Mouse (Mus musculus) liver, embryonic 13.5 days (tissue): ENCODE data around the gene Rbfox2. TPM values are rescaled to one million over a fixed set of nuclear protein-coding genes. Genes with fewer than 3 reads are reported as not detected.

ENCODE experiments used
- ATAC-seq: fragments of 200-750 bp; cut with Nextera tagmentation; 2 replicates; pipeline ENCODE4 v1.8.0; 2017; ENCODE audit warnings: low read depth, mild to moderate bottlenecking, moderate number of reproducible peaks, moderate library complexity
- DNase-seq: peaks from one replicate; pipeline ENCODE4 v3.0.0; 2022
- H3K27ac ChIP-seq: fragments of 300-500 bp; sonication (generic); 2 replicates; pipeline ENCODE4 v1.5.1; 2015; ENCODE audit warnings: moderate library complexity, mild to moderate bottlenecking, inconsistent platforms
- H3K27me3 ChIP-seq: fragments of 300-500 bp; sonication (generic); 2 replicates; pipeline ENCODE4 v1.6.1; 2015; ENCODE audit warnings: mild to moderate bottlenecking, inconsistent platforms
- H3K36me3 ChIP-seq: fragments of 300-500 bp; sonication (generic); 2 replicates; pipeline ENCODE4 v1.6.1; 2015; ENCODE audit warnings: mild to moderate bottlenecking, inconsistent platforms
- H3K4me1 ChIP-seq: fragments of 300-500 bp; sonication (generic); replicated peaks from 2 replicates; pipeline ENCODE4 v1.6.1; 2015; ENCODE audit warnings: inconsistent platforms
- H3K4me2 ChIP-seq: fragments of 300-500 bp; sonication (generic); 2 replicates; pipeline ENCODE4 v1.6.1; 2015; ENCODE audit warnings: inconsistent platforms, mild to moderate bottlenecking, moderate library complexity
- H3K4me3 ChIP-seq: fragments of 300-500 bp; sonication (generic); replicated peaks from 2 replicates; pipeline ENCODE4 v1.5.1; 2015; ENCODE audit warnings: mild to moderate bottlenecking, inconsistent platforms
- H3K9ac ChIP-seq: fragments of 300-500 bp; sonication (generic); 2 replicates; pipeline ENCODE4 v1.6.1; 2015; ENCODE audit warnings: mild to moderate bottlenecking, inconsistent platforms
- H3K9me3 ChIP-seq: fragments of 300-500 bp; sonication (generic); replicated peaks from 2 replicates; pipeline ENCODE4 v1.6.1; 2016; ENCODE audit warnings: inconsistent platforms
- WGBS: fragments of 180-500 bp; shearing (Covaris S2); methylation state at CpG from one replicate; pipeline ENCODE4 v1.1.7; 2015; ENCODE audit not compliant: insufficient replicate concordance; 5-methylcytosine and 5-hydroxymethylcytosine counted together
- polyA plus RNA-seq: library from polyadenylated mRNA; unstranded; fragments of >200 nt; fragmentation: Nextera tagmentation; extraction: Ambion mirVana; gene quantifications from 2 replicates; pipeline ENCODE4 v1.2.1, GENCODE M21; 2015

The Rbfox2 gene
- polyA plus RNA-seq, 1 experiment from 2014 or later, result 6.7 TPM

DNA sequence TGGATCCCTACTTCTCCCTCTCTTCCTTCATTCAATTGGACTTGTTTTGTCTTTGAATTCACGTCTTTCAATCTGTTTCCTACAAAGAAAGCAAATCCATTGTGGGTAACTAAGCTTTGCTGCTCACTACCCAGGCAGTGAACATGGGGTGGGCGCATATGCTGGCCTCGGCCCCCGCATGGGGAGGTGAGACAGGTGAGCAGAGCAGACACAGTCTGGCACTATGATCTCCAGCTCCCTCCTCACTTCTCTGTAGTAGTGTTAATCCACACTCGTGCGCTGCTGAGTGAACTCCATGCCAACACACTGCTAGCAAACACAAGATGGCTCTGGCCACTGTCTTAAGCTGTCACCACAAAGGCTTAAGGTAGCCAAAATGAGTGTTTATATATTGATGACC lies 209.4 kb downstream of the Rbfox2 start:
- peaks cover 11% of the 10 kb centered on the region for H3K36me3 ChIP-seq
- H3K4me3 ChIP-seq, result no peak overlapping the region
- DNase-seq, result no peak
- 73% methylated on average over 6 of the region's 6 CpGs for WGBS
- no peak for ATAC-seq
- H3K4me2 ChIP-seq, result no peak overlapping the region
- H3K9me3 ChIP-seq, result no peaks in the 10 kb centered on the region
- H3K9ac ChIP-seq, result no peak overlapping the region
- no peaks in the 10 kb centered on the region for H3K27me3 ChIP-seq
- no peaks in the 10 kb centered on the region for H3K4me1 ChIP-seq
- H3K27ac ChIP-seq, result no peak overlapping the region

GRCm38 (mm10) chr15:77095216-77095615 lies 211.6 kb downstream of the Rbfox2 start:
- Histone ChIP-seq H3K9me3 (no peaks in the 10 kb centered on the region), H3K27me3 (no peaks in the 10 kb centered on the region), H3K27ac (no peak overlapping the region), H3K4me1 (no peaks in the 10 kb centered on the region), H3K9ac (no peak overlapping the region), H3K36me3 (peaks cover 10% of the 10 kb centered on the region), H3K4me2 (no peak overlapping the region), H3K4me3 (no peak overlapping the region)
- 83% methylated on average over 1 of the region's 1 CpGs for WGBS
- ATAC-seq, result no peak
- no peak for DNase-seq

- Histone ChIP-seq H3K4me3 (no peak overlapping the region), H3K9me3 (no peaks in the 10 kb centered on the region), H3K27ac (no peak overlapping the region), H3K36me3 (peaks cover 10% of the 10 kb centered on the region), H3K4me1 (no peaks in the 10 kb centered on the region), H3K9ac (no peak overlapping the region), H3K4me2 (no peak overlapping the region), H3K27me3 (no peaks in the 10 kb centered on the region)
- WGBS, result 80% methylated on average over 13 of the region's 13 CpGs
- ATAC-seq, result no peak
- no peak for DNase-seq
Measured at GRCm38 (mm10) chr15:77094431-77094830, 212.4 kb downstream of the Rbfox2 start.

GRCm38 (mm10) chr15:77091394-77091793 lies 215.4 kb downstream of the Rbfox2 start:
- H3K4me2 ChIP-seq, result no peak overlapping the region
- H3K27me3 ChIP-seq, result no peaks in the 10 kb centered on the region
- DNase-seq (no peak), ATAC-seq (no peak)
- no peak overlapping the region for H3K27ac ChIP-seq
- H3K9me3 ChIP-seq, result no peaks in the 10 kb centered on the region
- WGBS, result 64% methylated on average over 4 of the region's 4 CpGs
- no peak overlapping the region for H3K4me3 ChIP-seq
- peaks cover 6% of the 10 kb centered on the region for H3K36me3 ChIP-seq
- H3K4me1 ChIP-seq, result no peaks in the 10 kb centered on the region
- no peak overlapping the region for H3K9ac ChIP-seq

DNA sequence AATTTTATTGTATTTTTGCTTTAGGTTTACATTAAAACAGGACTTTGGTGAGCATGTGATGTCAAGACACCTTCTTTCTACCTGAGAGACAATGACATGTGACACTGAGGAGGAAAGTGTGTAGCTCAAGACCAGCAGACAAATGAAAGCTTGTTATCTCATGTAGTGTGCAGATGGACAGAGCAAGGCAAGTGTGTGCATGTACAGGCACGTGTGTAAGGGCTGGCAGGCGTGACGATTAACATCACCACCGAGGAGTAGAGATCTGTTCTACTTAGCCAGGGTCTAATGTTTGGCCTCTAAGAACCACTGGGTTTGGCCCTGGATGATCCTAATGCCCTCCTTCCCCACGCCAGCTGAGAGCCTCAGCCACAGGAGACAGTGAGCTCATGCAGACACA lies 216.3 kb downstream of the Rbfox2 start:
- Histone ChIP-seq H3K36me3 (peaks cover 10% of the 10 kb centered on the region), H3K4me3 (no peak overlapping the region), H3K27ac (no peak overlapping the region), H3K9ac (no peak overlapping the region), H3K9me3 (no peaks in the 10 kb centered on the region), H3K27me3 (no peaks in the 10 kb centered on the region), H3K4me2 (no peak overlapping the region), H3K4me1 (no peaks in the 10 kb centered on the region)
- ATAC-seq (no peak), DNase-seq (no peak)
- WGBS, result 56% methylated on average over 5 of the region's 5 CpGs

- WGBS, result 68% methylated on average over 11 of the region's 11 CpGs
- Histone ChIP-seq H3K4me2 (no peak overlapping the region), H3K27ac (no peak overlapping the region), H3K9ac (no peak overlapping the region), H3K36me3 (peaks cover 10% of the 10 kb centered on the region), H3K4me3 (no peak overlapping the region), H3K9me3 (no peaks in the 10 kb centered on the region), H3K27me3 (no peaks in the 10 kb centered on the region), H3K4me1 (no peaks in the 10 kb centered on the region)
- ATAC-seq, result no peak
- no peak for DNase-seq
Measured at GRCm38 (mm10) chr15:77089249-77089648, 217.6 kb downstream of the Rbfox2 start.

GRCm38 (mm10) chr15:77086488-77086887 lies 220.3 kb downstream of the Rbfox2 start:
- ATAC-seq (no peak), DNase-seq (no peak)
- H3K27ac ChIP-seq, result no peak overlapping the region
- peaks cover 8% of the 10 kb centered on the region for H3K36me3 ChIP-seq
- no peak overlapping the region for H3K4me3 ChIP-seq
- no peaks in the 10 kb centered on the region for H3K4me1 ChIP-seq
- H3K27me3 ChIP-seq, result no peaks in the 10 kb centered on the region
- H3K9ac ChIP-seq, result no peak overlapping the region
- no peak overlapping the region for H3K4me2 ChIP-seq
- H3K9me3 ChIP-seq, result no peaks in the 10 kb centered on the region
- WGBS, result 71% methylated on average over 1 of the region's 1 CpGs

- ATAC-seq (no peak), DNase-seq (no peak)
- no peak overlapping the region for H3K9ac ChIP-seq
- H3K4me2 ChIP-seq, result no peak overlapping the region
- H3K36me3 ChIP-seq, result peaks cover 5% of the 10 kb centered on the region; the same call in 1 of the 2 replicates
- no peak overlapping the region for H3K27ac ChIP-seq
- no peaks in the 10 kb centered on the region for H3K9me3 ChIP-seq
- 72% methylated on average over 7 of the region's 7 CpGs for WGBS
- H3K4me1 ChIP-seq, result no peaks in the 10 kb centered on the region
- no peak overlapping the region for H3K4me3 ChIP-seq
- no peaks in the 10 kb centered on the region for H3K27me3 ChIP-seq
Measured at GRCm38 (mm10) chr15:77085818-77086217, 221.0 kb downstream of the Rbfox2 start.

GRCm38 (mm10) chr15:77081454-77081853 lies 225.3 kb downstream of the Rbfox2 start:
- H3K9ac ChIP-seq, result no peak overlapping the region
- no peak overlapping the region for H3K4me3 ChIP-seq
- 72% methylated on average over 5 of the region's 5 CpGs for WGBS
- no peaks in the 10 kb centered on the region for H3K27me3 ChIP-seq
- H3K36me3 ChIP-seq, result peaks cover 12% of the 10 kb centered on the region; the same call in 1 of the 2 replicates
- H3K4me2 ChIP-seq, result no peak overlapping the region
- DNase-seq, result no peak
- H3K4me1 ChIP-seq, result 0 out of 2 replicates have a peak, but pooled peaks cover 3% of the 10 kb centered on the region
- ATAC-seq, result no peak
- no peak overlapping the region for H3K27ac ChIP-seq
- no peaks in the 10 kb centered on the region for H3K9me3 ChIP-seq

GRCm38 (mm10) chr15:77080684-77081254 lies 226.0 kb downstream of the Rbfox2 start:
- Histone ChIP-seq H3K4me2 (no peak overlapping the region), H3K9me3 (no peaks in the 10 kb centered on the region), H3K27ac (no peak overlapping the region), H3K27me3 (no peaks in the 10 kb centered on the region), H3K4me1 (0 out of 2 replicates have a peak, but pooled peaks cover 3% of the 10 kb centered on the region), H3K9ac (no peak overlapping the region), H3K36me3 (peaks cover 9% of the 10 kb centered on the region; the same call in 1 of the 2 replicates), H3K4me3 (no peak overlapping the region)
- DNase-seq, result no peak
- WGBS, result 73% methylated on average over 14 of the region's 14 CpGs
- ATAC-seq, result no peak

DNA sequence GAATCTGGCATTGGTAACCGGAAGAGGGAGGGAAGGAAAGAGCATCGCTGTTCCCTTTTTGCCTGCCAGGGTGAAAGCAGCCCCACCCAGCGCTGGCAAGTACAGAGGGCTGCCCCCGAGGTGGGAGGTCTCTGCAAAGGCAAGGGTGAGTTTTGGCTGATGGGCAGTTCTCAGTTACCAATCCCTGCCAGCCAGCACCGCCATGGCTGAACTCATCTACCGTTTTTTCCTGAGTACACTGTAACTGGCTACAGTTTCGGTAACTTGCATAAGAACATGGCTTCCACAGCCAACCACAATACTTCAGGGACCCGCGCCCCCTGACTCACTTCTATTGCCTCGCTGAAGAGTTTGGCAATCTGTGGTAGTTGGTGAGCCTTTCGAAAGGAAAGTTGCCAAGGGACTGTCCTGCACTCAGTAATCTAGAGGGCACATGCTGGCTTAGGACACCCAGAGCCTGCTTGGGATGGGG lies 226.9 kb downstream of the Rbfox2 start:
- Histone ChIP-seq H3K36me3 (peaks cover 7% of the 10 kb centered on the region; the same call in 1 of the 2 replicates), H3K4me3 (no peak overlapping the region), H3K9ac (no peak overlapping the region), H3K27ac (no peak overlapping the region), H3K4me2 (no peak overlapping the region), H3K9me3 (no peaks in the 10 kb centered on the region), H3K27me3 (no peaks in the 10 kb centered on the region), H3K4me1 (0 out of 2 replicates have a peak, but pooled peaks cover 3% of the 10 kb centered on the region)
- no peak for DNase-seq
- no peak for ATAC-seq
- 71% methylated on average over 11 of the region's 11 CpGs for WGBS

DNA sequence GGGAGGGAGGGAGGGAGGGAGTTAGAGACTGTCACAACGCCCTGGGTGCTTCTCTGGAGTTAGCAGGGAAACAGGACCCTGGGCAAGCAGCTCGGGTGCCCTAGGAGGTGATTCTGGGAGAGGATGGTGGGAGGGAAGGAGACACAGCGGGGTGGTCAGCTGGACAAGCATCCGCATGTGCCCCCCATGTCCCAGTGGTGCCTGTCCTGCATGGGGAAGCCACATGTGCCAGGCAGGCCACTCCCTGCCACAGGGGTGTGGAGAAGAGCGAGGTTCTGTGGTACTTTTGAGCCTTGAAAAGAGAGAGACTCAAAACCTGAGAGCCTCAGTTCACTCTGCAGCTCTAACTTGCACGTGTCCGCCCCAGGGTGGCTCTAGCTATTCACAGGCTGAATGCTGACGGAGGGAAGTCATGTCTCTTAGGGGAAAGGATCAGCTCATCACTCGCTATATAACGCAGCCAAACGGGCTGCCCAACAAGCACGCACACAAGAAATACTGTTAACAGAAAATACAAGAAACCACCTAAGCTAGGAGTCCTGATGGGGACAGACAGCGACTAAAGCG lies 227.5 kb downstream of the Rbfox2 start:
- Histone ChIP-seq H3K36me3 (peaks cover 7% of the 10 kb centered on the region; the same call in 1 of the 2 replicates), H3K27me3 (no peaks in the 10 kb centered on the region), H3K9me3 (no peaks in the 10 kb centered on the region), H3K4me2 (no peak overlapping the region), H3K9ac (no peak overlapping the region), H3K4me3 (no peak overlapping the region), H3K27ac (no peak overlapping the region), H3K4me1 (0 out of 2 replicates have a peak, but pooled peaks cover 3% of the 10 kb centered on the region)
- ATAC-seq (no peak), DNase-seq (no peak)
- 66% methylated on average over 14 of the region's 14 CpGs for WGBS
